Mouse (Mus musculus): Measurements from ENCODE around the gene Gm20920. TPM values are rescaled to one million over a fixed set of nuclear protein-coding genes. Genes with fewer than 3 reads are reported as not detected.

The Gm20920 gene
- not detected in 2 replicates for polyA plus RNA-seq (2012; rRNA removed)

DNA sequence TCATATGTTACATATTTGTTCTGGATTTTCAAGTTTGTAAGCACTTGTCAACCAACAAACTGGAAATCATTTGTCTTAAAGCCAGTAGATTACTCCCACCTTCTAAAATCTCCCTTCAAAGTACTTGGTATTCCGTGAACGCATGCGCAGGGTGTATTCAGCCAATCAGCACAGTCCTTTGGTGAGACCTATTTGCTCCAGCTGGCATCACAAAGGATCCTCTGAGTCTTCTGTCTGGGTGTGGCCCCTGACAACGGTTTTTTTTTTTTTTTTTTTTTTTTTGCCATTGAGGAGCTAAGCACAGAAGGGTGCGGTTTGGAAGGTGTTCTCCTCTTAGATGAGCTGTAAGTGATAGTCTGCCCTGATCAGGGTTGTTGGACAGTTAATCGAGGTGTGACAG lies at the start of gene Gm20920:
TSS of gene Gm20920 (plus strand) at position 301 of the 400 bp plus-strand sequence.

